Mouse (Mus musculus) urinary bladder, postnatal 4 days (tissue): ENCODE data around the gene Prrg1.
A peak's percentile ranks its signal among the peaks of the same experiment; 100 is the strongest.
"Not testable (repeated sequence)": the region's sequence is repeated elsewhere in the genome, so short reads cannot be mapped to it uniquely, and the experiment has no call there.

Experiments used
- DNase-seq, 2 experiments: peaks; one replicate each; pipeline ENCODE4 v3.0.0; 2021 to 2022; ENCODE audit warnings: low spot score in 2 of 2

The Prrg1 gene

DNA sequence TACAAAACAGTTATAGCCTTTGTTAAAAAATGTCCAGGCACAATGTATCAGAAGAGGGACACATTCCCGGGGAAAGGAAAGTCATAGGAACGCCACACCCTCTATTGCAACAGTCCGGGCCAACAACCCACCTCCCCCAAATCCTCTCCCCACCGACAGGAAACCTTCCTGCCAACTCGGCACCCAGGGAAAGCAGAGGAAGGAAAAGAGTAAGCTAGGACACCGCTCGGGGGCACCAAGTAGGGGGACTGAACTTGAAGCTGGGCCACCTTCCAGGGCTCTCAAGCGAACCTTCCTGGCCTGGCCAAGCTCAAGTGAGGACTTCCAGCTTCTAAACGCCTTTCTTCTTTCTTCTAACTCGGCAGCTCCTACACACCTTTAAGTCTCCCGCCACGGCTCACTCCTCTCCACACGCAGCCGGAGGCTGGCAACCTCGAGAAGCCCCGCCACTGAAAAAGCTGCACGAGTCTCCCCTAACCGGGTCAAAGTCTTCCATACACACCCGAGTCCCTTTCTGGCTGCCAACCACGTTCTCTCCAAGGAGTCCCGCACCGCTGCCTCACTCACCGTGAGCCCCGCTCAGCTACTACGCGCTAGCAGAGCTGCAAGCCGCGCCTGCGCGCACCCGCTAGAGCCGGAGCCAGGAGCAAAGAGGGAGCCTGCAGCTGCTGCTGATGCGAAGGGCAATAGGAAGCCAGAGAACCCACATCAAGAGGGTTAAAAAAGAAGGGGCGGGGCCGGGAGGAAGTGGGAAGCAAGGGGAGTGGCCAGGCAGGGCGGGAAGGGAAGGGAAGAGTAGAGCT lies at the start of gene Prrg1:
Gene Prrg1, minus strand, starts transcription at position 695 of the 803 bp plus-strand sequence.
- peak; percentile 61 to 75 for DNase-seq

DNA sequence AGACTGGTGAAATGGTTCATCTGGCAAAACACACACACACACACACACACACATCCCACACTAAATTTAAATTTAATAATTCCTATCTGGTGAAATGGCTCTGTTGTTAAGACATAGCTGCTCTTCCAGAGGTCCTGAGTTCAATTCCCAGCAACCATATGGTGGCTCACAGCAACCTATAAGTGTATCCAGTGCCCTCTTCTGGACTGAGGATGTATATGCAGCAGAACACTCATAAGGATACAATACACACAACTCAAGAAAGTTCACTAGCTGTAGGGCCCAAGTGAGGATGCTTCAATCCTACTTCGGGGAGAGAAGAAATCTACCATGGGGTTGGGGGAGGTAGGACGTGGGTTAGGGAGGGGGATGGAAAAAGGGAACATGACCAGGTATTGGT lies 22.1 kb upstream of the Prrg1 start:
- no peak for DNase-seq

DNA sequence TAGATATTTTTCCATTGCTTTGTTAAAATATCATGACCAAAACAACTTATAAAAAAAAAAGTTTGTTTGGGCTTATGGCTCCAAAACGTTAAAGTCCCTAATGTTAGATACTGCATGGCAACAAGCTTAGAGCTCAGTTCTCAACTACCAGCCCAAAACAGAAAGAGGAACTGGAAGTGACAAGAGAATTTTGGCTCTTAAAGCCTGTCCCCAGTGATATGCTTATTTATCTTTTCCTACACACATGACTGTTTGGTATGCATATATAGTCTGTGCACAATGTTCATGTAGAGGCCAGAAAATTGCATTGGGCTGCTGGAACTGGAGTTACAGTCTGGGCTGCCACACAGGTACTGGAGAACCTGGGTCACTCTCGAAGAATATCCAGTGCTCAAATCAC lies 9.4 kb upstream of the Prrg1 start:
- DNase-seq: no peak

DNA sequence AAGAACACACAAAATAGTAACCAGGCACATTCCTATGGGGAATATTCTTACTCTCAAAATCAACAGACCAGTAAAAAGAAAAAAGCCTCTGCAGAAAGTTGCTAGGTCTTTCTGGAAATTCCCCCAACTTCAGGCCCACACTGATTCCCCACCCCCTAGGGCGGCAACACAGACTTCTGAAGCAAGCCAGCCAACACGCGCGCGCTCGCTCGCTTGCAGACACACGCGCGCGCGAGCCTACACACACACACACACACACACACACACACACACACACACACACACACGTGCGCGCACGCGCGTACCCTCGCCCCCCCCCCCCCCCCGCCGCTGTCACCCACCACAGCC lies 868 bp downstream of the Prrg1 start:
- peak; percentile 37 to 69 for DNase-seq

DNA sequence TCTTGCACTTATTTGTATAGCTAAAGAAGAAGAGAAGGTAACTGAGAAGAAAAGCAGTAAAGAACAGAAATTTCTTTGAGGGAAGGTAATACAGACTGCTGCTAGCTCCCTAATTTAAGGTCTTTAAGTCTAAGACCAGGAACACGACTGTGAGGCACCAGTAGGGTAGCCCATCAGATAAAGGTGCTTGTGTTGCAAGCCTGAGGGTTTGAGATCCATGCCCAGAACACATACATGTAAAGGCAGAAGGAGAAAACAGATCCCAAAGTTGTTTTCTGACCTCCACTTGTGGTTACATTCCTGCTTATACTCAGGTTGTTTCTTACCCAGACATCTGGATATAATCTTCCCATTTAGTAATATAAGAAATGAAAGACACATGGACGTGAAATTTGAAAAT lies 20.2 kb downstream of the Prrg1 start:
- DNase-seq: no peak

DNA sequence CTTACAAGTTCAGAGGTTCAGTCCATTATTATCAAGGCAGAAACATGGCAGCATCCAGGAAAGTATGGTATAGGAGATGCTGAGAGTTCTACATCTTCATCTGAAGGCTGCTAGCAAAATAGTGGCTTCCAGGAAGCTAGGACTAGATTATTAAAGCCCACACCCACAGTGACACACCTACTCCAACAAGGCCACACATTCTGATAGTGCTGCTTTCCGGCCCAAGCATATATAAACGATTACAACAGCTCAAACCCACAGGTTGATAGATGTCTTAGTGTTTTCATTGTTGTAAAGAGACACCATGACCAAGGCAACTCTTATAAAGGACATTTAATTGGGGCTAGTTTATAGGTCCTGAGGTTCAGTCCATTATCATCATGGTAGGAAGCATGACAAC lies 30.3 kb downstream of the Prrg1 start:
- no peak for DNase-seq

DNA sequence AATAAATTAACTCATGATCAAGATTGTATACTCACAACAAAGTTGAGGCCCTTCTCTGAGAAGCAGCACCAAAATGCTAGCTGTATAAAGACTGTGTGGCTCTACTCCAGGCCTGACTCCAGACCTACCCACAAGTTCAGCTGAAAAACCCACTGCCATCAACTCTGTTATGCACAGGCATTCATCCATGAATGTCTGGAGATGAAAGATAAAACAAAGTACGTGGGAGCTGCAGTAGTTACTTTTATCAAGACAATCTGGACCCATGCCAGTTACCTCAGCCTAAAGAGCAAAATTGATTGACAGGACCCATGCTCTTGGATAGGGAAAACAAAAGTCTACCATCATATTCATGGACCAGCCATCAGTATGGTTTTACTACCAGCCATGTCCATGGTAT lies 31.0 kb downstream of the Prrg1 start:
- no peak for DNase-seq

DNA sequence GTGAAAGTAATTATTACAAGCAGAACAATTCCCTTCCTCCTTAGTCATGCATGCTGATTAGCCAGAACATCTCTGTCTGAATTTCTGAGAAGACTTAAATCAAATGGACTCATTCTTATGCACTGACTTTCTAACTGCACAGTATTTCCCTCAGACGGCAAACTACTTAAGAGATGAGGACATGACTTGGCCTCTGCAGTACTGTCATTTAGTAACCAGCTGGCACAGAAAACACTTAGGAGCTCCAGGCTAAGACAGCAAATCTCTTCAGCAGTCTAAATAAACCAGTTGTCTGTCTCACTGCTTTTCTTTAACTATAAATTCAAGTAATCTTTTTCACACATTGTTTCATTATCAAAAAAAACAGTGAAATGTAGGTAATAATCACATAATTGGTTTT lies 36.0 kb downstream of the Prrg1 start:
- no peak for DNase-seq

DNA sequence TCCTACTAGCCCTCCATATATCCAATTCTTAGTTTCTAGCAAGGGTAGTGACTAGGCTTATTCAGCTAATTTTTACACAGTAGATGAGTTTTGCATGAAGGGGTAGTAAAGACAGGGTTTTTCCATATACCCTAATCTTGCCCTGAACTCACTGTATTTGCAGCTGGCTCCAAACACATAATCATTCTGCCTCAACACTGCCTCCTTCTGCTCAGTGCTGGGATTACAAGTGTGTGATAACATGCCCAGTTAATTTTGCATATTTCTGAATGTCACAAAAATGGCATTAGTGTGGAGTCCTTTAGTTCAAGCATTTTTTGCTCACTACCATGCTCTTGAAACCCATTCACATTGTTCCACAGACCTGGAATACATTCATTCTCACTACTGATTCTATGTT lies 44.0 kb downstream of the Prrg1 start:
- DNase-seq: no peak

DNA sequence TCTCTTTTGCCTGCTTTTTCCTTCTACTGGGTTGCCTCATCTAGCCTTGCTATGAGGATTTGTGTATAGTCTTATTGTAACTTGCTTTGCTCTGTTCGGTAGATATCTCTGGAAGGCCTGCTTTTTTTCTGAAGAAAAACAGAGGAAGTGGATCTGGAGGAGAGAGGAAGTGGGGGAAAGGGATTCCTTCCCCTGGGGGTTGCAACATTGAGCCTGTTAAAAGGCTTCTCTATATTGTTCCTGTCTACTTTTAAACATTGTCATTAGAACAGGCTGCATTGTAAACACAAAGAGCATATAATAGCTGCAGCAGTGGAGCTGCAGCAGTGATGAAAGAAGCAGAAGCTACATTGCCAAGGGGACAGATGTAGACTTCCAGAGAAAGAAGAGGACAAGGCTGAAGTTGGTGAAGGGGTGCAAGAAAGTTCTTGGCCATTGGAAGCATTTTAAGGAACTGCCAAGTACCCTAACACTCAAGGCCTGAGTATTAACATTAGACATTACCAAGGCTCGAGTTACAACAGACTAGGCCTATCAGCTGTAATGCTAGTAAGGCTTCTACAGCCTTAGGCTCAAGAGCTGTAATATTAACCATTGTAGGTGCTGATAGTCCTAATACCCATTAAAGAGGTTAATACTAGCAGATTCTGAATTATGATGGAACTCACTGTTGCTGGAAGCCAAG lies 44.9 kb downstream of the Prrg1 start:
- no peak for DNase-seq

DNA sequence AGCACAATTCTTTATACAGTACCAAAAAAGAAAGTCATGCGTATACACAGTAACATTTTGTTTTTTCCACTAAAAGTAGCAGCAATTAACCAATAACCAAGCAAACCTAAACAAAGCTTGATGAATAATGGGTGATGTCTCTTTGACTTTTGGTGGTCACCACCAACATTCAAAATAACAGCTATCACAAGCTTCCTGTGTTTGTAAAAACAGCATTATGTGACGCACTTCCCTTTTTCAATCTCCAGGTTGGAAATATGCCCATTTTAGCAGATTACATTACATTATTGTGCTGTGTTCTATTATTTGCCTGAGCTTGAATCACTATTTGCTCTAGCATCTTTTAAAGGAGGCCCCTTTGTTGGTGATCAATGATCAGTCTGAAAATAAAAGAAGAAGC lies 65.4 kb downstream of the Prrg1 start:
- no peak for DNase-seq

DNA sequence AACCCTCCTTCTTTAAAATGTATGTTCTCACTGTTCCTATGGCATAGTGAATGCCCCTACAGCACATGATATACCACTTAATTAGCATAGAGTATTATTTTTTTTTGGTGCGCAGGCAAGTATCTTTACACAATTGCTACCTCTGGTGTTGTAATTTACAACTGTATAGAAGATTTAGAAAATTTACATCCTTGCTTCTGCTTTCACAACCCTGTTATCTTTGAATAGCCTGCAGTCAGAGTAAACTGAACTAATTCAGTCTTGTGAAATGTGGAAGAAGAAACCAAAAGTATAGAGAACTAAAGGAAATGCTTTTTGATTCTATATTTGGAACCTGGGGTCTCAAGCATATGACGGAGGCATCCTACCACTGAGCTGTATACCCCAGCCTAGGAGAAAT lies 100.7 kb downstream of the Prrg1 start:
- no peak for DNase-seq

DNA sequence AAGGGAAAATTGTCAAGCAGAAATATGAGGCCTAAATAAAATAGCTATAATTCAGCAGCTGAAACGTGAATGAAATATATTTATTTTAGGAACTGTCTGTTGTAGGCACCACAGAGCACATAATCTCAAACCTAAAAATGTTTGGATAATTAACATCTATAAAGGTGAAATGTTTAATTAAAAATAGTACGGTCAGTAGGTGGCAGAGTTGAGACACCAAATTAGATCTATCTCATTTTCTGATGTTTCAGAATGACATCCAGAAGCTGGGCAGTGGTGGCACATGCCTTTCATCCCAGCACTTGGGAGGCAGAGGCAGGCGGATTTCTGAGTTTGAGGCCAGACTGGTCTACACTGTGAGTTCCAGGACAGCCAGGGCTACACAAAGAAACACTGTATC lies 104.0 kb downstream of the Prrg1 start:
- DNase-seq: no peak

DNA sequence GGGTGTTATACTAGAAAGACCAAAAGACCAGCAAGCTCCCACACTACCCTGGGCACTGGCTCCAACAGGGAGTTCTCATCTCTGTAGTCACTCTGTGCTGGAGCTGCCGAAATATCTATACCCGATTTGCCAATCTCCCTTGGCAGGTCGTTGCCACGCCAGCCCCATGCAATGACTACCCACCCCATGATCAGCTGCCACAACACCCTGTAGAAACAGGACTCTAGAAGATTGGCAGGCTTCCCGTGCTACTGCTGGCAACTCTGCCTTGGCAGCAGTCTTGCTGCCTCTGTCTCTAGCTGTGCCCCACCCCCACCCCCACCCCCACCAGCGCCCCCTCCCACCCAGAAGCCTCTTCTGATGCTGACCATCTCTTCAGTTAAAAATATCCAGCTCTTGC lies 149.3 kb downstream of the Prrg1 start:
- no peak for DNase-seq

DNA sequence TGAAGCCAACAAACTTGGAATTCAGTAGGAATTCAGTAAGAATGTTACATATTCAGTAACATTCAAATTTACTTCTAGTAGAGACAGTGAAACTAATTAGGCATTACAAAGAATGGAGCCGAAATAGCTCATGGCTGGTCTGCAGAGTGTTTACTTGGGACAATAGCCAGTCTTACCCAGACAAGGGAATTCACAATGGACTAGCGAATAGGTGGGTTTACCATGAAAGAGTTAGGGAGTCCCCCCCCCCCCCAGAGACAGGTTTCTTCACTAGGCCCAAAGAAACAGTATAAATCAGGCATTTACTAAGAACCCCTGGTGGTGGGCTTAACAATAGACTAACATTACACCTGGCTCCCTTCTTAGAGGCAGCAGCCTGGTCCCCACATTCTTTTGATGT lies 180.3 kb downstream of the Prrg1 start:
- not testable (repeated sequence) for DNase-seq
